Mouse (Mus musculus) liver, adult 2 months (tissue): ENCODE results near the gene Fgfr2. TPM values are rescaled to one million over a fixed set of nuclear protein-coding genes. Genes with fewer than 3 reads are reported as not detected.
A peak's percentile ranks its signal among the peaks of the same experiment; 100 is the strongest.

Source experiments
- DNase-seq: peaks from one replicate; pipeline ENCODE4 v3.0.0-alpha.2; 2011; ENCODE audit warnings: low read depth, low spot score; ENCODE audit errors: extremely low read depth
- H3K27ac ChIP-seq: fragments of 200-500 bp; replicated peaks from 2 replicates; pipeline ENCODE4 v1.5.1; 2012; ENCODE audit warnings: low read depth, mild to moderate bottlenecking, control low read depth, inconsistent platforms, low read length; ENCODE audit not compliant: insufficient read depth
- H3K27me3 ChIP-seq: fragments of 200-500 bp; 2 replicates; pipeline ENCODE4 v1.6.1; 2012; ENCODE audit warnings: mild to moderate bottlenecking, moderate library complexity, low read length, inconsistent platforms; ENCODE audit not compliant: control insufficient read depth, insufficient read depth
- H3K36me3 ChIP-seq: fragments of 200-500 bp; 2 replicates; pipeline ENCODE4 v1.6.1; 2012; ENCODE audit warnings: low read length, inconsistent platforms; ENCODE audit not compliant: control insufficient read depth, insufficient read depth
- H3K4me1 ChIP-seq: fragments of 200-500 bp; 2 replicates; pipeline ENCODE4 v1.6.1; 2011; ENCODE audit warnings: low read length; ENCODE audit not compliant: control insufficient read depth, insufficient read depth
- H3K4me3 ChIP-seq: fragments of 200-500 bp; 2 replicates; pipeline ENCODE4 v1.5.1; 2011; ENCODE audit warnings: low read depth, mild to moderate bottlenecking, control low read depth, low read length, moderate library complexity; ENCODE audit not compliant: insufficient read depth
- H3K79me2 ChIP-seq: fragments of 200-500 bp; 2 replicates; pipeline ENCODE4 v1.6.1; 2012; ENCODE audit warnings: inconsistent platforms, mild to moderate bottlenecking, low read length, moderate library complexity; ENCODE audit not compliant: control insufficient read depth, insufficient read depth
- H3K9ac ChIP-seq: fragments of 200-500 bp; 2 replicates; pipeline ENCODE4 v1.6.1; 2012; ENCODE audit warnings: low read depth, mild to moderate bottlenecking, control low read depth, inconsistent platforms, low read length
- CTCF ChIP-seq: fragments of 200-500 bp; IDR thresholded peaks from 2 replicates; pipeline ENCODE4 v1.5.1; 2011; ENCODE audit warnings: low read depth, low read length, control low read depth
- POLR2A ChIP-seq: fragments of 200-500 bp; IDR thresholded peaks from 2 replicates; pipeline ENCODE4 v1.6.1; 2011; ENCODE audit warnings: low read length, control low read depth; ENCODE audit not compliant: insufficient read depth; ENCODE audit errors: extremely low read depth
- WGBS: fragments of 180-500 bp; shearing (Covaris S2); methylation state at CpG from one replicate; pipeline ENCODE4 v1.1.7; 2018; 5-methylcytosine and 5-hydroxymethylcytosine counted together
- polyA plus RNA-seq: library from polyadenylated mRNA; depleted of rRNA; stranded (reverse); fragments of >200 nt; gene quantifications from 2 replicates; pipeline ENCODE4 v1.2.3, GENCODE M21; 2012
- total RNA-seq: library from RNA; depleted of rRNA; stranded (reverse); fragments of >200 nt; gene quantifications from 2 replicates; pipeline ENCODE4 v1.2.3, GENCODE M21; 2014

Gene Fgfr2
- total and polyA plus RNA-seq, 2 experiments = 16.7 to 35.2 TPM

DNA sequence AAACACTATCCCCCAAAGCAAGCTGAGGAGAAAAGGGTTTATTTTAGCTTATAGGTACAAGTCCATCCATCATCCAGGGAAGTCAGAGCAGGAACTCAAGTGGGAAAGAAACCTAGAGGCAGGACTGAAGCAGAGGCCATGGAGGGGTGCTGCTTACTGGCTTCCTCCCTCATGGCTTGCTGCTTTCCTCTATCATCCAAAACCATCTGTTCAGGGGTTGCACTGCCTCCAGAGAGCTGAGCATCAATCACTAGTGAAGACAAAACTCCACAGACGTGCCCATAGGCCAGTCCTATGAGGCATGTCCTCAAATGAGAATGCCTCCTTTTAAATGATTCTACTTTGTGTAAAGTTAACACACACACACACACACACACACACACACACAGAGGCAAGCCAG lies 793.0 kb downstream of the Fgfr2 start:
- H3K27me3 ChIP-seq = no peaks in the 10 kb centered on the region
- H3K4me1 ChIP-seq = peaks cover 16% of the 10 kb centered on the region
- DNase-seq = no peak
- no peak overlapping the region for H3K9ac ChIP-seq
- 83% methylated on average over 1 of the region's 1 CpGs for WGBS
- no peaks in the 10 kb centered on the region for H3K36me3 ChIP-seq
- no peaks in the 10 kb centered on the region for H3K79me2 ChIP-seq
- no peak overlapping the region for H3K27ac ChIP-seq
- TF ChIP-seq CTCF = no peak
- TF ChIP-seq POLR2A = no peak
- no peak overlapping the region for H3K4me3 ChIP-seq

DNA sequence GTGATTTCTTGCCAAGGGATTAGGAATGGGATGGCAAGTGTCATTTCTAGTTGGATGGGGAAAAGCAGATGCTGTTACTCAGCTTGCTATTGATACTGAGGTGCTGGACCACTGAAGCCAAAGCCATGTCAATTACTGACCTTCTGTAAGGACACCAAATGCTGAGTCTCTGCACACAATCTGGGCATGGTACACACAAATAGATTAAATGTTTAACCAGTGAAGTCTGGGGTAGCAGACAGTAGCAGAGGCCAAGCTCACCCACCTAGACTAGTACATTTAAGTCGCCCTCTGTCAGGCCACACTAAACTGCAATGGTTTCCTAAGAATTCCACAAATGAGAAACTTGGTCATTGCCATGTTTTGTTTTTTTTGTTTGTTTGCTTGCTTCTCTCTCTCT lies 794.5 kb downstream of the Fgfr2 start:
- H3K36me3 ChIP-seq = no peaks in the 10 kb centered on the region
- no peak overlapping the region for H3K9ac ChIP-seq
- H3K4me1 ChIP-seq = peaks cover 17% of the 10 kb centered on the region
- 96% methylated on average over 1 of the region's 1 CpGs for WGBS
- no peak for DNase-seq
- H3K4me3 ChIP-seq = no peak overlapping the region
- H3K79me2 ChIP-seq = no peaks in the 10 kb centered on the region
- H3K27ac ChIP-seq = no peak overlapping the region
- no peaks in the 10 kb centered on the region for H3K27me3 ChIP-seq
- no peak for TF ChIP-seq POLR2A
- TF ChIP-seq CTCF = no peak

DNA sequence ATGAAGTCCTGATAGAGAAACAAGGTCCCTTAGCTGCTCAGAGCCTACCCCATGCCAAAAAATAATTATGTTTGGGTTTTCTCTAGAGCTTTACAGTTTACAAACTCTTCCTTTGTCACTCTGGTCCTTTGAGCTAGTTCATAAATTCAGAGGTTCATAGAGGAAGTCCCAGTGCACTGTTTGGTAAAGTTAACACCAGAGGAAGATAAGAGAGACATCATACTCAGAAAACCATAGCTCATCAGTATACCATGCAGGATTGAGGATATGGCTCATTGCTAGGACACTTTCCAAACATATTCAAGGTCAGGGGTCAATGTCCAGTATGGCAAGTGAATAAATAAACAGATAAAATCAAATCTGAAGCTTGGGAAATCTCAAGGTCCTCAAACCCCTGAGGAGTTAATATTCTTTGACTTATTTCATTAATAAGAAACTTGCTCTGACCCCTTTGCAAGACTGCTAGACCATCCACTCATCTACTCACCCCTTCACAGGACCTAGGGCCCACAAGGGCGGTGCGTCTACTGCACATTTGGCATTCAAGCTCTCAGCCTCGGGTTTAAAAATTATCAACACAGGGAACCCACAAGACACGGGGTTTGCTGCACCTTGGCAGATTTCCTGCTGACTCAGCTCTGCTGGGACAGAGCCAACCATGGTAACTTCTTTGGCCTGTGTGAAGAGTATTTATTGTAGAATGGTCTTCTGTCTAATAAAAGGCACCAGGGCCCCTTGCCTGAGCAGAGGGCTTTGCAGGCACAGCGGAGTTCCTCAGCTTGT lies 797.4 kb downstream of the Fgfr2 start:
- DNase-seq = peak; percentile 68
- Histone ChIP-seq H3K27me3 (no peaks in the 10 kb centered on the region), H3K79me2 (no peaks in the 10 kb centered on the region), H3K27ac (no peak overlapping the region), H3K9ac (no peak overlapping the region), H3K4me3 (no peak overlapping the region), H3K4me1 (peaks cover 18% of the 10 kb centered on the region), H3K36me3 (no peaks in the 10 kb centered on the region)
- WGBS = 37% methylated on average over 5 of the region's 5 CpGs
- TF ChIP-seq POLR2A = no peak
- no peak for TF ChIP-seq CTCF

DNA sequence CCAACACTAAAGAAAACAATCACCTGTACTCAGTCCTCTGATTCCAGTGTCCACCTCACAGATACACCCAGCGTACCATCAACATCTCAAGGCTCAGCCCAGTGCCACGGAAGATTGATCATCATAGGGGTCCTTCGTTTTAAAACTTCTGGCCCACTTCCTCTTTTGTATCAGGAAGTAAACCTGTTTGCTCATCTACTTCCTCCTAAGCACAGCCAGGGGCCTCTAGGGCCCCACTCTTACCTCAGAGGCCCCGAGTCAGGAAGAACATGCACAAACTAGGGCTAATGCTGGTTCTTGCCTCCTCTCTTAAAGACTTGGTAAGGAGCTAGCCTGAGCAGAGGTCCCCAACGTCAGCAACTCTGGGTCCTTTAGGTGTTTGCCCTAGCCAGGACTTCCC lies 799.7 kb downstream of the Fgfr2 start:
- Histone ChIP-seq H3K27me3 (no peaks in the 10 kb centered on the region), H3K4me3 (no peak overlapping the region), H3K4me1 (peaks cover 18% of the 10 kb centered on the region), H3K79me2 (no peaks in the 10 kb centered on the region), H3K27ac (no peak overlapping the region; the same call in 1 of the 2 replicates), H3K36me3 (no peaks in the 10 kb centered on the region), H3K9ac (no peak overlapping the region)
- DNase-seq = no peak
- WGBS = 72% methylated on average over 5 of the region's 5 CpGs
- TF ChIP-seq CTCF (no peak), POLR2A (no peak)

DNA sequence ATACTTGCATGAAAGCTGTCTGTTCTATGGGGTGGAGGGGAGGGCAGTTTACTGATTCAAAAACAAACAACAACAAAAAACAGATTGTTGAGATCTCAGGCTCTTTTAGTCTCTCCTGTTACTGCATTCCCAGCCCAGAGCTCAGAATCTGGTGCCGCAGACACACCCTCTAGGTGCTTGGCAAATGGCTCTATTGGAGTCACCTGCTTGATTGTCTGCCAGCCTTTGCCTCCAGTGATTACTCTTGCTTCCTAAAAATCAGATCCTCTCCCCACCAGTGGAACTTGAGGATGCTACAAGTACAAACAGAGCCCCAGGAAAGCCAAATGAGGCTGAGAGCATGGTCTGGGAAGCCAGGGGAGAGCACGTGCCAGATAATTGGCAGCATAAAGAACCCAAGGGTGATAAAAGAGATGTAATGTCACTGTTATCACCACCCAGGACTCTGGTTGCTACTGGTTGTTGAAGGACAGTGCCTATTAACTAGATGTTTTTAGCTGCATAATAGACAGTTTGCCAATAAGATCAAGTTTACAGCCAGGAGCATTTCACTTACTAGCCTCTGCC lies 801.7 kb downstream of the Fgfr2 start:
- peaks cover 16% of the 10 kb centered on the region for H3K4me1 ChIP-seq
- H3K27me3 ChIP-seq = 0 out of 2 replicates have a peak, but pooled peaks cover 3% of the 10 kb centered on the region
- no peak for DNase-seq
- H3K79me2 ChIP-seq = no peaks in the 10 kb centered on the region
- no peak for TF ChIP-seq POLR2A
- TF ChIP-seq CTCF = no peak
- H3K27ac ChIP-seq = no peak overlapping the region
- no peak overlapping the region for H3K4me3 ChIP-seq
- H3K9ac ChIP-seq = no peak overlapping the region
- no peaks in the 10 kb centered on the region for H3K36me3 ChIP-seq
- 71% methylated on average over 2 of the region's 2 CpGs for WGBS
